Mouse (Mus musculus) testis, adult 2 months (tissue): Measurements from ENCODE around the gene Dnase1l2. TPM values are rescaled to one million over a fixed set of nuclear protein-coding genes. Genes with fewer than 3 reads are reported as not detected.

Experiments
- H3K27ac ChIP-seq: fragments of 200-500 bp; 2 replicates; pipeline ENCODE4 v1.5.1; 2012; ENCODE audit warnings: low read depth, low read length; ENCODE audit not compliant: control insufficient read depth, insufficient read depth
- H3K27me3 ChIP-seq: fragments of 200-500 bp; 2 replicates; pipeline ENCODE4 v1.6.1; 2012; ENCODE audit warnings: mild to moderate bottlenecking, low read length, moderate library complexity; ENCODE audit not compliant: control insufficient read depth, insufficient read depth
- H3K36me3 ChIP-seq: fragments of 200-500 bp; 2 replicates; pipeline ENCODE4 v1.6.1; 2012; ENCODE audit warnings: mild to moderate bottlenecking, low read length; ENCODE audit not compliant: control insufficient read depth, insufficient read depth
- H3K4me1 ChIP-seq: fragments of 200-500 bp; 2 replicates; pipeline ENCODE4 v1.6.1; 2012; ENCODE audit warnings: low read length; ENCODE audit not compliant: control insufficient read depth, insufficient read depth
- H3K4me3 ChIP-seq: fragments of 200-500 bp; 2 replicates; pipeline ENCODE4 v1.5.1; 2012; ENCODE audit warnings: low read depth, mild to moderate bottlenecking, low read length, moderate library complexity, mixed read lengths; ENCODE audit not compliant: control insufficient read depth
- CTCF ChIP-seq: fragments of 200-500 bp; IDR thresholded peaks from 2 replicates; pipeline ENCODE4 v1.5.1; 2012; ENCODE audit warnings: low read depth, mild to moderate bottlenecking, inconsistent platforms, low read length, moderate library complexity; ENCODE audit not compliant: control insufficient read depth, insufficient read depth, insufficient replicate concordance
- POLR2A ChIP-seq: fragments of 200-500 bp; IDR thresholded peaks from 2 replicates; pipeline ENCODE4 v1.6.1; 2012; ENCODE audit warnings: low read depth, mild to moderate bottlenecking, inconsistent platforms, low read length, moderate library complexity; ENCODE audit not compliant: control insufficient read depth
- polyA plus RNA-seq: library from polyadenylated mRNA; depleted of rRNA; stranded (reverse); fragments of >200 nt; gene quantifications from 2 replicates; pipeline ENCODE4 v1.2.3, GENCODE M21; 2012

Gene Dnase1l2
- polyA plus RNA-seq, 1 experiment = 6.4 TPM

DNA sequence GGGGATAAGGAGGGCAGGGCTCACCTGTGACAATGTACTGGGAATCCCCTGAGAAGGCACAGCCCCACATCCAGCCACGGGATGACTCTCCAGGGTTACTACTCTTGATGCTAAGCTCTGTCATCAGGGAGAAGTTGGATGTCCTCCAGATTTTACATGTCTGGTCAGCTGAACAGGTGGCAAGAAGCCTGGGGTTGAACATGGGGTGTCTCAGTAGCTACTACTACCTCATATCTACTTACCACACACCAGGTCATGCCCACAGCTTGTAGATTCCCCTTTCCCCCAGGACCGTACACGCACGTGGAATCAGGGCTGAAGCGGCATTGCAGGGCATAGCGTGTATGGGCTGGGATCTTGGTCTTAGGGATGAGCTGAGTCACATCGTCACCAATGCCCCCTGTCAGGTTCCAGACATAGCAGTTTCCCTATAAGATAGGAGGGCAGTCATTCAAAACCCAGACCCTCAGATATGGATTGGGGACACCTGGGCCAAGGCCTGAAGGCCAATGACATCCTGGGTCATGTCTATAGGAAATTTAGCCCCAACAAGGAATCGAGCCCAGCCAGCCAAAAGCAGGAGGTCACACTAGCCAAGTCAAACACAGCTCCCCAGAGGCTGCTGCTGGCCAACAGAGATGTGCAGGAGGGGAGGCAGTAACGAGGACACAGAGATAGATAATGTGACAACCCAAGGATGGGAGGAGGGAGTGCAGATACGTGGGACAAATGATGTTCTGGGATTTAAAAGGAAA, 33.3 kb upstream of the Dnase1l2 start:
- no peak for TF ChIP-seq POLR2A
- no peak for TF ChIP-seq CTCF
- H3K36me3 ChIP-seq = peaks cover under 1% of the 10 kb centered on the region
- no peaks in the 10 kb centered on the region for H3K27me3 ChIP-seq
- no peak overlapping the region for H3K27ac ChIP-seq
- no peak overlapping the region for H3K4me3 ChIP-seq
- H3K4me1 ChIP-seq = peaks cover 27% of the 10 kb centered on the region

DNA sequence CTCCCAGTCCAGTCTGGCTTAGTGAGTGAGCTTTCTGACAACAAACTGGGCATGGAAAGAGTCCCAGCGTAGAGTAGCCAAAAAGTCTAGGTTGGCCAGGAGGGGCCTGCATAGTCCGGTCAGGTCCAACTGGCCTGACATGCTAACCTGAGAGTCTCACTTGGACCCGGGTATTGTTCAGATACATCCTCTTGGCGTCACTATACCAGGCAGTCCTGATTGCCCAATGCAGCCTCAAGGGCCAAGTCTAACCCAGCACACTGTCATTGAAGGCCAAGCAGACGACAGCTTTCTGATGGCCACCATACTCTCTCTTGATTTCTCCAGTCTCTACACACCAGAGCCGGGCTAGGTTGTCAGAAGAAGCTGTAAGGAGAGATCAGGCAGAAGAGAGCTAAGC, 32.7 kb upstream of the Dnase1l2 start:
- no peak overlapping the region for H3K27ac ChIP-seq

DNA sequence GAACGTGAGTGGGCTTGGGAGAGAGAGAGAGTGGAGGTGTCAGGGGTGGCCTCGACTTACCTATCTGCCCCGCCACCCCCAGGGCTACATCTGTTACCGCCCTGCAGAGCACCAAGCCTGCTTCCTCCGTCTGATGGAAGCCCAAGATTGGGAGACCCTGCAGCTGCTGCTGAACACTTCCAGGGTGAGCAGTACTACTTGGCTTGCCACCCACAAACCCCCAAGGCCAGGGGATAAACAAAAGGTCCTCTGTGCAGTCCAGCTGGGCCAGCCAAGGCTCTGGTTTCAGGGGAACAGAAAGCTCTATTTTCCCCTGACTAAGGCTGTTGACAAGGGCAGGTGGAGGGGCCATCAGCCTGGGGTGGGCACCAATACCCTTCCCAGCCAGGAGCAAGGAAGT, 31.7 kb upstream of the Dnase1l2 start:
- Histone ChIP-seq H3K36me3 (peaks cover 2% of the 10 kb centered on the region), H3K4me3 (no peak overlapping the region), H3K27ac (peak overlapping the region; percentile 44), H3K27me3 (no peaks in the 10 kb centered on the region), H3K4me1 (peaks cover 25% of the 10 kb centered on the region)
- TF ChIP-seq CTCF (no peak), POLR2A (no peak)

More for the DNA sequence above, 32.7 kb upstream of the Dnase1l2 start:
- Histone ChIP-seq H3K36me3 (peaks cover 2% of the 10 kb centered on the region), H3K4me1 (peaks cover 30% of the 10 kb centered on the region), H3K4me3 (no peak overlapping the region), H3K27me3 (no peaks in the 10 kb centered on the region)
- TF ChIP-seq POLR2A (no peak), CTCF (no peak)

DNA sequence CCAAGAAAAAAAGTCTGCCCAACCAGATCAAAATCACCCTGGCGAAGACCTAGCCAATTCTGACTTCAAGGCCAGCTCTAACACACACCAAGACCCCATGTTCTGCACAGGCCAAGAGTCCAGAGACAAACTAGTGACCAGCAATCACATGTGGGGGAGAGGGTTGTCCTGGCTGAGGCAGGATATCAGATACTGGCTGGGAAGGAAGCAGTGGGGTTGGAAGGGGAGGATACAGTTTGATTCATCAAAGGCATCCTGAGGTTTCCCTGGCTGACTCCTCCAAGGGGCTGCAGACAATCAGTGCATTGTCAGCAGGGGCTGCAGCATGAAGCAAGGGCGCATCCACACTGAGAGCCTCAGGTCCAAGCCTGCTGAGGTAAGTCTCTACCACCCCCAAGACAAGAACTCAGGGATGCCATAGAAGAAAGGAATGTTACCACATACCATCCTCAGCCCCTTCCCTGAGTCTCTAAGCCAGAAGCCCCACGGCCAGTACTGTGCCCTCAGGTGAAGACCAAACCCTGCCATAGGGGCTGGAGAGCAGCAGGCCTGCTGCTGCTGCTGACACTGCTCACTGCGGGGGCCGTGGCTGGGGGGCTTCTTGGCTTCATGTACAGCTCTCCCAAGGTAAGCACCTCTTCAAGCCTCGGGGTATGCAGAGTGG, 30.8 kb upstream of the Dnase1l2 start, which contains the start of gene Bricd5:
Bricd5 (plus strand) TSS at position 273 of the 664 bp plus-strand sequence.
- peak; percentile 34; the same call in 1 of the 2 replicates for TF ChIP-seq POLR2A
- no peak for TF ChIP-seq CTCF
- Histone ChIP-seq H3K27me3 (no peaks in the 10 kb centered on the region), H3K4me3 (peak within 1 kb of the TSS; percentile 57), H3K36me3 (peaks cover 2% of the 10 kb centered on the region), H3K27ac (peak within 1 kb of the TSS; percentile 67), H3K4me1 (peaks cover 25% of the 10 kb centered on the region)

DNA sequence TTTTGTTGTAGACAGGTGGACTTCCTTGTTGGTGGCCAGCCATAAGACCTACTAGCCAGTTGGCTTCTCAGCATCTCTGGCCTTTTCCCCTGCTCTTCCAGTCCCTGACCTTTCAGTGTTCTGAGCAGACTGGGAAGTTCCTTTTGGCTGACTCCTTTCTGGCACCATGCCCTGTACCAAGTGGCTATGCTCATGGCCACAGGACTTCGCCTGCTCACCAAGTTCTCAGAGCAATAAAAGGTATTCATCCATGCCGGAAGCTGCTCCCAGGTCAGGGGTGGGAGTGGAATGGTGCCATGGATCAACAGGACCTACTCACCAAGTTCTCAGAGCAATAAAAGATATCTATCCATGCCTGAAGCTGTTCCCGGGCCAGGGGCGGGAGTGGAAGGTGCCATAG, 29.6 kb upstream of the Dnase1l2 start:
- Histone ChIP-seq H3K27me3 (no peaks in the 10 kb centered on the region), H3K36me3 (peaks cover 2% of the 10 kb centered on the region), H3K4me3 (peak overlapping the region; percentile 57), H3K4me1 (peaks cover 19% of the 10 kb centered on the region), H3K27ac (peak overlapping the region; percentile 67)
- TF ChIP-seq CTCF (no peak), POLR2A (peak; percentile 28; the same call in 1 of the 2 replicates)

DNA sequence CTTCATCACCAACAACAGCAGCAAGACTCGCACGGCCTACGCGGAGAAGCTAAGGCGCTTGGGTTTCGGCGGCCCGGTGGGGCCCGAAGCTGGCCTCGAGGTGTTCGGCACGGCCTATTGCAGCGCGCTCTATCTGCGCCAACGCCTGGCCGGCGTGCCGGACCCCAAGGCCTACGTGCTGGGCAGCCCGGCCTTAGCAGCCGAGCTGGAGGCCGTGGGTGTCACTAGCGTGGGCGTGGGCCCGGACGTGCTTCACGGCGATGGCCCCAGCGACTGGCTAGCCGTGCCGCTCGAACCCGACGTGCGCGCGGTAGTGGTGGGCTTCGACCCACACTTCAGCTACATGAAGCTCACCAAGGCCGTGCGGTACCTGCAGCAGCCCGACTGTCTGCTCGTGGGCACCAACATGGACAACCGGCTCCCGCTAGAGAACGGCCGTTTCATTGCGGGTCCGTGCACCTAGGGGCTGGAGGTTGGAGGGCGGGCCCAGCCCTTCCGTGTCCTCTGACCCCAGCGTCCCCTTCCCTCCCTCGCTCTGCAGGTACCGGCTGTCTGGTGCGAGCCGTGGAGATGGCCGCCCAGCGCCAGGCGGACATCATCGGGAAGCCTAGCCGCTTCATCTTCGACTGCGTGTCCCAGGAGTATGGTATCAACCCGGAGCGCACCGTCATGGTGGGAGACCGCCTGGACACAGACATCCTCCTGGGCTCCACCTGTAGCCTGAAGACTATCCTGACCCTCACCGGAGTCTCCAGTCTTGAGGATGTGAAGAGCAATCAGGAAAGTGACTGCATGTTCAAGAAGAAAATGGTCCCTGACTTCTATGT, 28.0 kb upstream of the Dnase1l2 start:
- H3K36me3 ChIP-seq = peaks cover 2% of the 10 kb centered on the region
- peaks cover 17% of the 10 kb centered on the region for H3K4me1 ChIP-seq
- peak overlapping the region; percentile 97 for H3K27ac ChIP-seq
- no peaks in the 10 kb centered on the region for H3K27me3 ChIP-seq
- TF ChIP-seq POLR2A = peak; percentile 39
- TF ChIP-seq CTCF = no peak
- H3K4me3 ChIP-seq = peak overlapping the region; percentile 95
